Mouse (Mus musculus): ENCODE measurements around the gene Hspa8. TPM values are rescaled to one million over a fixed set of nuclear protein-coding genes. Genes with fewer than 3 reads are reported as not detected.

Hspa8 gene
- total and polyA plus RNA-seq, 3 experiments = 2,915 to 7,761 (median 6,462) TPM

DNA sequence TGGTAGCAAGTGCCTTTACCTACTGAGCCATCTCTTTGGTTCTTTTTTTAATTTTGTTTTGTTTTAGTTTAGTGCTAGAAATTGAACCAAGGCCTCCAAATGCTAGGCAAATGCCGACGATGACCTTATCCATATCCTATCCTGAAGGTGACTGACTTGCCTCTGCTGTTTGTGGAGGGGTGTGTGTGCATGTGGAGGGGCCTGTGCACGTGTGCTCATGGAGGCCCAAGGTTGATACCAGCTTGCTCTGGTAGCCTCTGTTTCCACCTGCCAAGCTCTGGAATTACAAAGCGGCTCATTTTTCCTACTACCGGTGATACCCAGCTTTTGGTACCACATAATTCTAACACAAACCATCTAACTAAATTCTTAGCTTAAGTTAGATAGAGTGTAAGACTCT lies 7.2 kb upstream of the Hspa8 start:
- no peak for DNase-seq (ENCODE audit: extremely low read depth)
- Histone ChIP-seq H3K4me2 (ENCODE audit: insufficient read depth, low read depth, poor library complexity, severe bottlenecking) (no peak overlapping the region), H3K9ac (ENCODE audit: insufficient read depth, low read depth) (no peak overlapping the region), H3K4me1 (ENCODE audit: control insufficient read depth in 1 of 2, insufficient read depth in 2 of 2) (peaks cover 3 to 5% of the 10 kb centered on the region in 2 experiments; a peak in 2 of 4 replicates), H3K27ac (ENCODE audit: insufficient read depth, low read depth) (no peak overlapping the region), H3K36me3 (replicated peaks in 1 of 2; ENCODE audit: control insufficient read depth in 1 of 2, insufficient read depth in 1 of 2, low read length in 1 of 2) (no peaks in the 10 kb centered on the region), H3K79me2 (replicated peaks; ENCODE audit: control insufficient read depth, extremely low read depth, insufficient read depth, poor library complexity, severe bottlenecking) (no peaks in the 10 kb centered on the region), H3K27me3 (replicated peaks) (no peaks in the 10 kb centered on the region), H3K4me3 (replicated peaks in 1 of 3; ENCODE audit: low read depth in 2 of 3, low read length in 2 of 3, poor library complexity in 1 of 3) (no peak overlapping the region), H3K9me3 (replicated peaks; ENCODE audit: low read length) (no peaks in the 10 kb centered on the region)
- in situ Hi-C loops (cut with MboI; ENCODE audit: low pct_ligation_motif_present, low pct_unique_long_range_greater_than_20kb, low sequenced_read_pairs) = no loop called here
- dilution Hi-C loops (cut with MboI; ENCODE audit: extremely low pct_ligation_motif_present, extremely low pct_unique_long_range_greater_than_20kb, low sequenced_read_pairs) = no loop called here
- TF ChIP-seq MYC (IDR thresholded peaks at IDR 0.05; ENCODE audit: low read depth, low read length) (no peak), RAD21 (IDR thresholded peaks at IDR 0.05; ENCODE audit: low read depth, low read length) (no peak), HCFC1 (IDR thresholded peaks at IDR 0.05; ENCODE audit: low read depth, low read length) (no peak), ETS1 (conservative IDR thresholded peaks at IDR 0.05; ENCODE audit: low read depth, low read length) (no peak), MAFK (IDR thresholded peaks at IDR 0.05; ENCODE audit: insufficient replicate concordance, low read length) (no peak), ZNF384 (IDR thresholded peaks at IDR 0.05; ENCODE audit: low read depth, low read length) (no peak), ZMIZ1 (IDR thresholded peaks at IDR 0.05; ENCODE audit: low read depth, low read length) (no peak), RCOR1 (conservative IDR thresholded peaks at IDR 0.05; ENCODE audit: low read depth, low read length) (no peak), MAZ (IDR thresholded peaks at IDR 0.05; ENCODE audit: low read depth, low read length) (no peak), MEF2A (IDR thresholded peaks at IDR 0.05; ENCODE audit: borderline replicate concordance, low read depth, low read length) (no peak)

DNA sequence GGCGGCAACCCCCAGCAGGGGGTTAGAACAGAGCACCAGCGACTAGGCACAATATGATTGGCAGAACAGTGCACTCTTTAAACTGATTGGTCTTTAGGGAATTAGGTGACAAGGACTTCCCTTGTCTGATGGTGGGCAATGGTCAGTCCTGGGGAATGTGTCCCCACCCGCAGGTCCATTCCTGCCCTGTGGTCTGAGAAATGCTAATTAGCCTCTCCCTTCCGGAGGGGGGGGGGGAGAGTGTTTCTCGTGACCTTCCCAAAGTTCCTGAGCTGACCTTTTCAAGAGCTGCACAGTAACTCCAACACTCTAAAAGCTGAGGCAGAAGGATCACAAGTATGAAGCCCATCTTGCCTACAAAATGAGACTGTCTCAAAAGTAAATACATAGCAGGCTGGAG lies 6.5 kb upstream of the Hspa8 start:
- no peak overlapping the region for H3K9ac ChIP-seq (ENCODE audit: insufficient read depth, low read depth)
- in situ Hi-C loops (cut with MboI; ENCODE audit: low pct_ligation_motif_present, low pct_unique_long_range_greater_than_20kb, low sequenced_read_pairs) = no loop called here
- peaks cover 6 to 12% of the 10 kb centered on the region in 2 experiments; a peak in 3 of 4 replicates for H3K4me1 ChIP-seq (ENCODE audit: control insufficient read depth in 1 of 2, insufficient read depth in 2 of 2)
- H3K9me3 ChIP-seq (replicated peaks; ENCODE audit: low read length) = no peaks in the 10 kb centered on the region
- H3K4me2 ChIP-seq (ENCODE audit: insufficient read depth, low read depth, poor library complexity, severe bottlenecking) = no peak overlapping the region
- H3K27me3 ChIP-seq (replicated peaks) = no peaks in the 10 kb centered on the region
- dilution Hi-C loops (cut with MboI; ENCODE audit: extremely low pct_ligation_motif_present, extremely low pct_unique_long_range_greater_than_20kb, low sequenced_read_pairs) = no loop called here
- H3K4me3 ChIP-seq (replicated peaks in 1 of 3; ENCODE audit: low read depth in 2 of 3, low read length in 2 of 3, poor library complexity in 1 of 3) = no peak overlapping the region
- H3K79me2 ChIP-seq (replicated peaks; ENCODE audit: control insufficient read depth, extremely low read depth, insufficient read depth, poor library complexity, severe bottlenecking) = no peaks in the 10 kb centered on the region
- no peaks in the 10 kb centered on the region for H3K36me3 ChIP-seq (replicated peaks in 1 of 2; ENCODE audit: control insufficient read depth in 1 of 2, insufficient read depth in 1 of 2, low read length in 1 of 2)
- TF ChIP-seq NELFE (IDR thresholded peaks at IDR 0.05; ENCODE audit: low read depth, low read length) (no peak), PAX5 (IDR thresholded peaks at IDR 0.05; ENCODE audit: low read length) (no peak), TCF12 (IDR thresholded peaks at IDR 0.05; ENCODE audit: low read depth, low read length) (no peak), CTCF (conservative IDR thresholded peaks at IDR 0.05 in 1 of 2, IDR thresholded peaks at IDR 0.05 in 1 of 2; ENCODE audit: low read depth in 2 of 2, low read length in 2 of 2) (no peak)
- no peak overlapping the region for H3K27ac ChIP-seq (ENCODE audit: insufficient read depth, low read depth)
- no peak for DNase-seq (ENCODE audit: extremely low read depth)

DNA sequence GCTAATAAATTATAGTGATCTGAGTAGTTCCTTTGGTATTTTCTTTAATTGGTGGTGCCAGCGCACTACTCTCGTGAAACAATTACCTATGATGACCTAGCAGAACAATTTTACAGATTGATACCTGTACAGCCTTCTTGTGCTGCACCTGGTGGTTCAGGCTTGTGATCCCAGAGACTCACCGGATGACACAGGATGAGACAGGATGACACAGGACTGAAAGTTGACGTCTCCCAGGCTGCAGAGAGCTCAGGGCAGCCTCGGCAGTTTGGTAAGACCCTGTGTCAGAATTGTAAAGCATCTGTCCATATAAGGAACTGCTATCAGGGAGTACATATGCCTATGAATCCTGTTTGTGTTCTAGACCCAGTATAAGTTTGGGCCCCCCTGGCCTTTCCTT lies 5.9 kb upstream of the Hspa8 start:
- dilution Hi-C loops (cut with MboI; ENCODE audit: extremely low pct_ligation_motif_present, extremely low pct_unique_long_range_greater_than_20kb, low sequenced_read_pairs) = no loop called here

More for the DNA sequence above, 5.9 kb upstream of the Hspa8 start:
- no peaks in the 10 kb centered on the region for H3K9me3 ChIP-seq (replicated peaks; ENCODE audit: low read length)
- no peak overlapping the region for H3K9ac ChIP-seq (ENCODE audit: insufficient read depth, low read depth)
- no peaks in the 10 kb centered on the region for H3K79me2 ChIP-seq (replicated peaks; ENCODE audit: control insufficient read depth, extremely low read depth, insufficient read depth, poor library complexity, severe bottlenecking)
- DNase-seq (ENCODE audit: extremely low read depth) = no peak
- no peak overlapping the region for H3K4me2 ChIP-seq (ENCODE audit: insufficient read depth, low read depth, poor library complexity, severe bottlenecking)
- TF ChIP-seq CTCF (conservative IDR thresholded peaks at IDR 0.05 in 1 of 2, IDR thresholded peaks at IDR 0.05 in 1 of 2; ENCODE audit: low read depth in 2 of 2, low read length in 2 of 2) = no peak
- H3K4me3 ChIP-seq (replicated peaks in 1 of 3; ENCODE audit: low read depth in 2 of 3, low read length in 2 of 3, poor library complexity in 1 of 3) = no peak overlapping the region
- no peak overlapping the region for H3K27ac ChIP-seq (ENCODE audit: insufficient read depth, low read depth)
- H3K36me3 ChIP-seq (replicated peaks in 1 of 2; ENCODE audit: control insufficient read depth in 1 of 2, insufficient read depth in 1 of 2, low read length in 1 of 2) = no peaks in the 10 kb centered on the region
- H3K4me1 ChIP-seq (ENCODE audit: control insufficient read depth in 1 of 2, insufficient read depth in 2 of 2) = peaks cover 6 to 14% of the 10 kb centered on the region in 2 experiments; a peak in 3 of 4 replicates
- in situ Hi-C loops (cut with MboI; ENCODE audit: low pct_ligation_motif_present, low pct_unique_long_range_greater_than_20kb, low sequenced_read_pairs) = no loop called here
- H3K27me3 ChIP-seq (replicated peaks) = no peaks in the 10 kb centered on the region

Data from CH12.LX (cell line).